Mouse (Mus musculus): ENCODE measurements around the gene Tmigd3. TPM values are rescaled to one million over a fixed set of nuclear protein-coding genes. Genes with fewer than 3 reads are reported as not detected.

Gene Tmigd3
- not detected in 2 replicates for polyA plus RNA-seq (2015; fragmentation: Nextera tagmentation; extraction: Ambion mirVana)

DNA sequence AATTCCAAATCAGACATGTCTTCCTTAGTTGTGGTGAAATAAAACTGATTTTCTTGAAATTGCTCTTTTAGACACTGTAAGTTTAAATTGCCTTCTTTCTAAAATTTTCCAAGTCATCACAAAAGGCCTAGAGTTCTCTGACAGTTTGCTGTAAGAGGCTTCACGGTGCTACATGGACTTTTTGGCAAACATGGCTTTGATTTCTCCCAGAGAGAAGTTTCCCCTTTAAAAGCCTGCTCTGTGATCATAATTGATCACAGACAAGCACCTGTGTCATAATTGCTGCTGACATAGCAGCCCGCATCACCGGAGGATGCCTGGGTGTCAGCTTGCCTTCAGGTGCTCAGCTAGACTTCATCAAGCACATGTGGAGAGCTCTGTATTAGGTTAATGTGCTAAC lies at the start of gene Tmigd3, which contains the start of gene Adora3:
TSS of gene Tmigd3 (plus strand) at position 346 of the 400 bp plus-strand sequence.
TSS of gene Adora3 (plus strand) at position 301 of the 400 bp plus-strand sequence.
- Histone ChIP-seq H3K9ac (ENCODE audit: low read depth, low read length) (no peak within 1 kb of the TSS), H3K27me3 (replicated peaks; ENCODE audit: control insufficient read depth, insufficient read depth, low read length) (no peaks in the 10 kb centered on the region), H3K36me3 (ENCODE audit: control insufficient read depth, insufficient read depth, low read length) (no peaks in the 10 kb centered on the region), H3K27ac (ENCODE audit: low read depth, low read length) (no peak within 1 kb of the TSS), H3K4me1 (ENCODE audit: control insufficient read depth, insufficient read depth, low read depth, low read length) (no peaks in the 10 kb centered on the region; the same call in 1 of the 2 replicates), H3K4me2 (ENCODE audit: low read length) (no peak within 1 kb of the TSS), H3K9me3 (ENCODE audit: control insufficient read depth, low read length) (no peaks in the 10 kb centered on the region), H3K4me3 (ENCODE audit: low read length) (no peak within 1 kb of the TSS)
- 83% methylated on average over 3 of the region's 3 CpGs for WGBS
- ATAC-seq, result no peak

DNA sequence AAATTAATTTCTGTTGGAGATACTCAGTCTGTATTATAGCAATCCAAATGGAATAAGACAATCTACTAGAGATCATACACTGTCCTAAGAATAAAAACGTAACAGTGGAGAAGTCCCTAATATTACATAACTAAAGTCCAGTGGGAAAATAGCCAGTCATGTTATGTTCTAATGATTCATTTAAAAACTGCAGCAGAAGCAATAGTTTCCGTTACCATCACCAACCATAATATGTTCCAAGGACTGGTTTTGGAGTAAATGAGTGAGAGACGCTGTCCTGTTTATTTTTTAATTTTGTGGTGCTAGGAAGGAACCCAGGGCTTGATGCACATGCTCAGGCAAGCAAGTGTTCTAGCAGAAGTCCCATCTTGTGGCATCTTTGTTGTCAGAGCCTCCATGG lies 49.2 kb upstream of the Tmigd3 start:
- Histone ChIP-seq H3K36me3 (ENCODE audit: control insufficient read depth, insufficient read depth, low read length) (no peaks in the 10 kb centered on the region), H3K4me2 (ENCODE audit: low read length) (no peak overlapping the region), H3K27me3 (replicated peaks; ENCODE audit: control insufficient read depth, insufficient read depth, low read length) (no peaks in the 10 kb centered on the region), H3K9ac (ENCODE audit: low read depth, low read length) (no peak overlapping the region), H3K27ac (ENCODE audit: low read depth, low read length) (no peak overlapping the region), H3K4me1 (ENCODE audit: control insufficient read depth, insufficient read depth, low read depth, low read length) (no peaks in the 10 kb centered on the region), H3K9me3 (ENCODE audit: control insufficient read depth, low read length) (no peaks in the 10 kb centered on the region), H3K4me3 (ENCODE audit: low read length) (no peak overlapping the region)
- 93% methylated on average over 3 of the region's 3 CpGs for WGBS
- no peak for ATAC-seq

DNA sequence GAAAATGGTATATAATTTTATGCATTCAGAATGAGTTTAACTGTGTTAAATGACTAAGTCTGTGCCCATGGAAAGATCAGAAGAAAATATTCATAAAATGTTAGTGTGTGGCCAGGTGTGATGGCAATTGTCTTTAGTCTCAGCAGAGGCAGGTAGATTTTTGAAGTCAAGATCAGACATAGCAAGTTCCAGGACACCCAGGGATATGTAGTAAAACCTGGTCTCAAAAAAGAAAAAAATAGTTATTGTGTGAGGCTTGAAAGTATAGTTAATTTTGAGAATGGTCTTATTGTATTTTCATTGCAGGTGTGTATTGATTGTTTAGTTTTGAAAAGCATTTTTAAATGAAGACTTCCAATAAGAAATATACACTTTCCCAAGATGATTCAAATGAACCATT lies 47.1 kb upstream of the Tmigd3 start:
- Histone ChIP-seq H3K36me3 (ENCODE audit: control insufficient read depth, insufficient read depth, low read length) (no peaks in the 10 kb centered on the region), H3K4me1 (ENCODE audit: control insufficient read depth, insufficient read depth, low read depth, low read length) (no peaks in the 10 kb centered on the region), H3K27ac (ENCODE audit: low read depth, low read length) (no peak overlapping the region), H3K9ac (ENCODE audit: low read depth, low read length) (no peak overlapping the region), H3K9me3 (ENCODE audit: control insufficient read depth, low read length) (no peaks in the 10 kb centered on the region), H3K4me2 (ENCODE audit: low read length) (no peak overlapping the region), H3K4me3 (ENCODE audit: low read length) (no peak overlapping the region), H3K27me3 (replicated peaks; ENCODE audit: control insufficient read depth, insufficient read depth, low read length) (no peaks in the 10 kb centered on the region)
- no peak for ATAC-seq

DNA sequence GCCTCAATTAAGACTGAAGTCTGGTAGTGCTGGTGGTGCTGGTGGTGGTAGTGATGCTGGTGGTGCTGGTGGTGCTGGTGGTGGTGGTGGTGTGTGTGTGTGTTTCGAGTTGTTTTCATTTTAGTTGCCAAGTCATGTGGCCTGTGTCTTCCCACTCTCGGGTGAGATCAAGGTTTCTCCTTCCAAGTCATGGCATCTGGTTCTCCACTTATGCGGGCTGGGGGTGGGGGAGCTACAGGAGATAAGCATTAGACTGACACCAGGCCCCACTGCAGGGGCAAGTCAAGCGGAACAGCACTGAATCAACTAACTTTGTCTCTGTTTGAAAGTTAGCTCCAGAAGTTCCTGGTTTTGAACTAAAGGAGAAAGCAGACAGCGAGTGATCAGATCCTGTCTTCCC lies 46.6 kb upstream of the Tmigd3 start:
- Histone ChIP-seq H3K9me3 (ENCODE audit: control insufficient read depth, low read length) (no peaks in the 10 kb centered on the region), H3K4me1 (ENCODE audit: control insufficient read depth, insufficient read depth, low read depth, low read length) (no peaks in the 10 kb centered on the region)
- WGBS, result 61% methylated on average over 5 of the region's 5 CpGs

DNA sequence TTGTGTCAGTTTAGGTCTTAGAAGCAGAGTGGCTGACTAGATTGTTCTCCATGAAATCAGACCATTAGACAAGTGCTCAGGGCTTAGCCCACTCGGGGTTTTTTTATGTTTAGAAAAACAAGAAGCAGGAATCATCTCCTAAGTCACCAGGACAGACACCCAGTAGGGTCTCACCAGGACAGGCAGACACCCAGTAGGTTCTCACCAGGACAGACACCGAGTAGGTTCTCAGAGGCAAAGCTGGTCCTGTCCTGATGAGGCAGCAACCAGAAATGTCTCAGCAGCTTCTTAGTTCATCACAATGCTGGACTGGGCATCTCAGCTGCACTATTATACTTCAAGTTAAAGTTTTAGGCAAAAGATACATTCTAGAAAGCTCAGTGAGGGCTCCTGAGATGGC lies 46.0 kb upstream of the Tmigd3 start:
- WGBS, result 64% methylated on average over 2 of the region's 2 CpGs
- Histone ChIP-seq H3K4me2 (ENCODE audit: low read length) (no peak overlapping the region), H3K4me3 (ENCODE audit: low read length) (no peak overlapping the region), H3K36me3 (ENCODE audit: control insufficient read depth, insufficient read depth, low read length) (no peaks in the 10 kb centered on the region), H3K4me1 (ENCODE audit: control insufficient read depth, insufficient read depth, low read depth, low read length) (no peaks in the 10 kb centered on the region), H3K27me3 (replicated peaks; ENCODE audit: control insufficient read depth, insufficient read depth, low read length) (no peaks in the 10 kb centered on the region), H3K9ac (ENCODE audit: low read depth, low read length) (no peak overlapping the region), H3K9me3 (ENCODE audit: control insufficient read depth, low read length) (no peaks in the 10 kb centered on the region), H3K27ac (ENCODE audit: low read depth, low read length) (no peak overlapping the region)
- no peak for ATAC-seq

More for the DNA sequence above, 46.6 kb upstream of the Tmigd3 start:
- H3K9ac ChIP-seq (ENCODE audit: low read depth, low read length), result no peak overlapping the region
- no peaks in the 10 kb centered on the region for H3K36me3 ChIP-seq (ENCODE audit: control insufficient read depth, insufficient read depth, low read length)
- no peak overlapping the region for H3K27ac ChIP-seq (ENCODE audit: low read depth, low read length)
- H3K4me2 ChIP-seq (ENCODE audit: low read length), result no peak overlapping the region
- no peak for ATAC-seq
- H3K27me3 ChIP-seq (replicated peaks; ENCODE audit: control insufficient read depth, insufficient read depth, low read length), result no peaks in the 10 kb centered on the region
- H3K4me3 ChIP-seq (ENCODE audit: low read length), result no peak overlapping the region

DNA sequence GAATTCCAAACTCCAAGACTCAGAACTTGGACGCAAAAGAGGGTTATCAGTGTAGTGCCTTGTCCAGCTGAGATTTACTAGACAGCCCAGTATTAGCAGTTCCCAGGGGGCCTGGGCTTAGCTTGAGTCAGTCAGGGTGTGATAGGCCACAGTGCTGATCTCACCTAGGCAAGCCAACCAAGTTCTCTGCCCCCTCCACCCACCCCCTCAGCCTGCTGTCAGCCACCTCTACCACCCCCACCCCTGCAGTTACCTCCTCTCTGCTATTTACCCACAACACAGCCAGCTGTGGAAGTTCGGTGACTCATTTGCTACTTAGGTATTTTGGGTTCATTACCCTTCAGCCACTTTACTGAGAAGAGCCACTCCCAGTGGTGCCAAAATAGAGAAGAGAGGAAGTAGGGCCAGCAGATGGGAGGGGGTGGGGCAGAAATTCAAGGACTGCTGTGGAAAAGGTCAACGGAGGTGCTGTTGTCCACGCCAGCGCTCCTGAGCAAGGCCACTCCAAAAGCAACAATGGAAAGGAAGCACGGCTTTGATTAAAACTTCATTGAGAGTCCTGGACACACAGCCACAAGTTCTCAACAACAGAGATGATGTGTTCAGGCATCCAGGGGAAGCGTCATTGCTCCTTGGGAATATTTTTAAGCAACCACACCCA lies 45.1 kb upstream of the Tmigd3 start:
- Histone ChIP-seq H3K9ac (ENCODE audit: low read depth, low read length) (no peak overlapping the region), H3K4me1 (ENCODE audit: control insufficient read depth, insufficient read depth, low read depth, low read length) (no peaks in the 10 kb centered on the region), H3K36me3 (ENCODE audit: control insufficient read depth, insufficient read depth, low read length) (no peaks in the 10 kb centered on the region), H3K9me3 (ENCODE audit: control insufficient read depth, low read length) (no peaks in the 10 kb centered on the region), H3K27ac (ENCODE audit: low read depth, low read length) (no peak overlapping the region), H3K27me3 (replicated peaks; ENCODE audit: control insufficient read depth, insufficient read depth, low read length) (no peaks in the 10 kb centered on the region), H3K4me2 (ENCODE audit: low read length) (no peak overlapping the region), H3K4me3 (ENCODE audit: low read length) (no peak overlapping the region)
- no peak for ATAC-seq
- 60% methylated on average over 7 of the region's 7 CpGs for WGBS

DNA sequence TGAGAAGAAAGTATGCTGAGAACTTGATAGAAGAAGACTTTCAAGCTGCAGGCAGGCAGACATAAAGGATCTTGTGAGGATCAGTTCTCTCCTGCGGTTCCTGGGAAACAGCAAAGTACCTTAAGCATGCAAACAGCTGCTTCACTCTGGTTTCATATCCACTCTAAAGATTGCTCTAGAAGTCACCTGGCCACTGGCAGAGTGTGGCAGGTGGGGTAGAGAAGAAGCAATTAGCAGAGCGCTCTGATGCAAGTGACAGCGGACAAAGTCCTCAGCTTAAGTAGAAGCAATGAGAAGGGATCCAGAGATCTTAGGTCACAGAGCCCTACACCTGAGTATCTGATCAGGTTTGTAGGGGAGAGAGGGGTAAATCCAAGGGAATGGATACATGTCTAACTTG lies 39.1 kb upstream of the Tmigd3 start:
- H3K36me3 ChIP-seq (ENCODE audit: control insufficient read depth, insufficient read depth, low read length), result no peaks in the 10 kb centered on the region
- H3K4me1 ChIP-seq (ENCODE audit: control insufficient read depth, insufficient read depth, low read depth, low read length), result no peaks in the 10 kb centered on the region
- H3K27ac ChIP-seq (ENCODE audit: low read depth, low read length), result no peak overlapping the region
- WGBS, result 93% methylated on average over 3 of the region's 3 CpGs
- no peak overlapping the region for H3K4me3 ChIP-seq (ENCODE audit: low read length)
- no peaks in the 10 kb centered on the region for H3K27me3 ChIP-seq (replicated peaks; ENCODE audit: control insufficient read depth, insufficient read depth, low read length)
- no peak overlapping the region for H3K4me2 ChIP-seq (ENCODE audit: low read length)
- no peak overlapping the region for H3K9ac ChIP-seq (ENCODE audit: low read depth, low read length)
- ATAC-seq, result no peak
- no peaks in the 10 kb centered on the region for H3K9me3 ChIP-seq (ENCODE audit: control insufficient read depth, low read length)

DNA sequence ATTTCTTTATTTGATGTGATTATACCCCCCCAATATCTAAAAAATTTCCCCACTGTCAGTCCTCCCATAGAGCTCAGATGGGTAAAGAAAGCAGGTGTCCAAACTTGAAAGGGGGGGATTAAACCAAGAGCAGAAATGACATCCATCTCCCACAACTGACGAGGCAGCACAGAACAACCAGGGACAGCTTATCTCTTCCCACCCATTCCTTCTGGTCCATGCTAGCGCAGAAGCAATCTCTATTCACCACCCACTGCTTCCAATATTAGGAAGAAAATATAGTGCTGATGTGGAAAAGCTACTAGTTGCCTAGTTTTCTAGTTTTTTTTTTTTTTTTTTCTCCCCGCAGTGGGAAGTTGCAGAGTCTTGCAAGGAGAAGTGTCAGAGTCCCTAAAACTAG lies 34.8 kb upstream of the Tmigd3 start:
- 71% methylated on average over 3 of the region's 3 CpGs for WGBS
- no peak overlapping the region for H3K27ac ChIP-seq (ENCODE audit: low read depth, low read length)
- no peaks in the 10 kb centered on the region for H3K36me3 ChIP-seq (ENCODE audit: control insufficient read depth, insufficient read depth, low read length)
- H3K4me1 ChIP-seq (ENCODE audit: control insufficient read depth, insufficient read depth, low read depth, low read length), result no peaks in the 10 kb centered on the region
- H3K9ac ChIP-seq (ENCODE audit: low read depth, low read length), result no peak overlapping the region
- no peaks in the 10 kb centered on the region for H3K27me3 ChIP-seq (replicated peaks; ENCODE audit: control insufficient read depth, insufficient read depth, low read length)
- ATAC-seq, result no peak
- no peak overlapping the region for H3K4me2 ChIP-seq (ENCODE audit: low read length)
- no peaks in the 10 kb centered on the region for H3K9me3 ChIP-seq (ENCODE audit: control insufficient read depth, low read length)
- H3K4me3 ChIP-seq (ENCODE audit: low read length), result no peak overlapping the region

DNA sequence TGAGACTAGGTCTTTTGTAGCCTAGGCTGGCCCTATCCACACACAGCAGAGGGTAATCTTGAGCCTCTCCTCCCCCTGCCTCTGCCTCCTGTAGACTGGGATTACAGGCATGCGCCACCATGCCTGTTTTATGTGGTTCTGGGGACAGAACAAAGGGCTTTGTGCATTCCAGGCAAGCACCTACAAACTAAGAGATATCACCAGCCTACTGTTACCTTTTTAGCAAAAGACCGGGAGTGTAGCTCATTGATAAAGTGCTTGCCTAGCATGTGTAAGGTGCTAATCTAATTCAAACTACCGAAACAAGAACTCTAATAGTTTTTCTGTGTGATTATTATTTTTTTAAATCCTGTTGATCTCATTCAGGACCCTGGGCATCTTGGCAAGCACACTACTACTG lies 33.8 kb upstream of the Tmigd3 start:
- Histone ChIP-seq H3K9ac (ENCODE audit: low read depth, low read length) (no peak overlapping the region), H3K9me3 (ENCODE audit: control insufficient read depth, low read length) (no peaks in the 10 kb centered on the region), H3K4me2 (ENCODE audit: low read length) (no peak overlapping the region), H3K27me3 (replicated peaks; ENCODE audit: control insufficient read depth, insufficient read depth, low read length) (no peaks in the 10 kb centered on the region), H3K36me3 (ENCODE audit: control insufficient read depth, insufficient read depth, low read length) (no peaks in the 10 kb centered on the region), H3K4me3 (ENCODE audit: low read length) (no peak overlapping the region), H3K4me1 (ENCODE audit: control insufficient read depth, insufficient read depth, low read depth, low read length) (no peaks in the 10 kb centered on the region), H3K27ac (ENCODE audit: low read depth, low read length) (no peak overlapping the region)
- 87% methylated on average over 3 of the region's 3 CpGs for WGBS
- ATAC-seq, result no peak

Data from hindbrain, embryonic 16.5 days (tissue).